Mouse (Mus musculus) liver, postnatal 0 days (tissue): Measurements from ENCODE around the gene Ctnnal1. TPM values are rescaled to one million over a fixed set of nuclear protein-coding genes. Genes with fewer than 3 reads are reported as not detected.

Experiments
- ATAC-seq: fragments of 200-750 bp; cut with Nextera tagmentation; 2 replicates; pipeline ENCODE4 v1.8.0; 2017; ENCODE audit warnings: mild to moderate bottlenecking, moderate library complexity
- DNase-seq: peaks from one replicate; pipeline ENCODE4 v3.0.0-alpha.2; 2016
- H3K27ac ChIP-seq: fragments of 300-500 bp; sonication (generic); 2 replicates; pipeline ENCODE4 v1.5.1; 2014; ENCODE audit warnings: antibody characterized with exemption, moderate library complexity, mild to moderate bottlenecking, low read depth
- H3K27me3 ChIP-seq: fragments of 300-500 bp; sonication (generic); 2 replicates; pipeline ENCODE4 v1.6.1; 2014; ENCODE audit warnings: low read length, control low read depth, mixed read lengths; ENCODE audit not compliant: insufficient read depth
- H3K36me3 ChIP-seq: fragments of 300-500 bp; sonication (generic); replicated peaks from 2 replicates; pipeline ENCODE4 v1.6.1; 2014; ENCODE audit warnings: mild to moderate bottlenecking, control low read depth, low read length, moderate library complexity, mixed read lengths; ENCODE audit not compliant: insufficient read depth
- H3K4me1 ChIP-seq: fragments of 300-500 bp; sonication (generic); 2 replicates; pipeline ENCODE4 v1.6.1; 2014; ENCODE audit warnings: antibody characterized with exemption, mild to moderate bottlenecking, control low read depth; ENCODE audit not compliant: insufficient read depth
- H3K4me2 ChIP-seq: fragments of 300-500 bp; sonication (generic); 2 replicates; pipeline ENCODE4 v1.6.1; 2014; ENCODE audit warnings: low read depth, mild to moderate bottlenecking, low read length, moderate library complexity, mixed read lengths
- H3K4me3 ChIP-seq: fragments of 300-500 bp; sonication (generic); 2 replicates; pipeline ENCODE4 v1.5.1; 2014; ENCODE audit warnings: low read depth, low read length
- H3K9ac ChIP-seq: fragments of 300-500 bp; sonication (generic); replicated peaks from 2 replicates; pipeline ENCODE4 v1.6.1; 2014; ENCODE audit warnings: mild to moderate bottlenecking, moderate library complexity
- H3K9me3 ChIP-seq: fragments of 300-500 bp; sonication (generic); 2 replicates; pipeline ENCODE4 v1.6.1; 2016; ENCODE audit warnings: mild to moderate bottlenecking, control low read depth, low read length, mixed read lengths
- CTCF ChIP-seq: sonication (generic); IDR thresholded peaks from 2 replicates; pipeline ENCODE4 v1.5.1; 2016; ENCODE audit warnings: antibody characterized with exemption, low read depth
- EP300 ChIP-seq: IDR thresholded peaks from 2 replicates; pipeline ENCODE4 v1.6.1; 2016; ENCODE audit warnings: antibody characterized with exemption, low read depth, mild to moderate bottlenecking
- WGBS: fragments of 180-500 bp; shearing (Covaris S2); extraction: QIAGEN DNeasy Blood & Tissue Kit; methylation state at CpG from one replicate; pipeline ENCODE4 v1.1.7; 2014; ENCODE audit not compliant: insufficient replicate concordance; 5-methylcytosine and 5-hydroxymethylcytosine counted together
- polyA plus RNA-seq: library from polyadenylated mRNA; unstranded; fragments of >200 nt; fragmentation: Nextera tagmentation; extraction: Ambion mirVana; gene quantifications from 2 replicates; pipeline ENCODE4 v1.2.1, GENCODE M21; 2015

Gene Ctnnal1
- polyA plus RNA-seq, result 4.3 and 5.1 TPM in 2 replicates

GRCm38 (mm10) chr4:56865003-56865511, at the start of gene Ctnnal1:
Gene Ctnnal1 (minus strand): TSS chr4:56865188.
- peak within 1 kb of the TSS; percentile 75 for H3K27ac ChIP-seq
- H3K9me3 ChIP-seq, result no peaks in the 10 kb centered on the region
- no peak for TF ChIP-seq EP300
- TF ChIP-seq CTCF, result no peak
- no peaks in the 10 kb centered on the region for H3K36me3 ChIP-seq
- H3K4me1 ChIP-seq, result peaks cover 14% of the 10 kb centered on the region
- H3K4me3 ChIP-seq, result peak within 1 kb of the TSS; percentile 64
- peak within 1 kb of the TSS; percentile 69 for H3K9ac ChIP-seq
- H3K27me3 ChIP-seq, result no peaks in the 10 kb centered on the region
- peak within 1 kb of the TSS; percentile 96 for H3K4me2 ChIP-seq
- peak; percentile 93 for DNase-seq
- peak; percentile 94 for ATAC-seq
- 1% methylated on average over 43 of the region's 45 CpGs for WGBS

DNA sequence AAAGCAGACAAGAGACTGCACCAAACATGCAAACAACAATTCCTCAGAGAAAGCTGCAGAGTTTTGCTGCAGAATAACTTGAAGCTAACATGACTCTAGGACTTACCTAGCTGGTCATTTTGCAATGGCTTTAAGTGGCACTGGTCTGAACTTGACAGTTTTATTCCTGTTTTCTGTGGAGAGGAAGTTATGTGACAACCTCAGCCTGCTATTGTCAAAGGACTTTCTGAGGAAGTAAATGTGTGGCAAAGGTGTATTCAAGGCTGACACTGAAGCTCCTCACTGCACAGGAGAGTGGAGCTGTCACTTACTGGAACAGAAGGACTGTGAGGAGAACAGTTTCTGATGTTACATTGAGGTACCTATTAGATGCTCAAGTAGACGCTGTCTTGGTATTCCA, 49.8 kb upstream of the Ctnnal1 start:
- no peak overlapping the region for H3K9ac ChIP-seq
- no peak for DNase-seq
- H3K27ac ChIP-seq, result peak overlapping the region; percentile 79
- no peak overlapping the region for H3K4me3 ChIP-seq
- H3K36me3 ChIP-seq, result peaks cover 27% of the 10 kb centered on the region
- no peak overlapping the region for H3K4me2 ChIP-seq
- TF ChIP-seq CTCF, result no peak
- TF ChIP-seq EP300, result no peak
- 0 out of 2 replicates have a peak, but pooled peaks have one; percentile 27 for ATAC-seq
- 77% methylated on average over 1 of the region's 1 CpGs for WGBS
- 0 out of 2 replicates have a peak, but pooled peaks cover 2% of the 10 kb centered on the region for H3K4me1 ChIP-seq
- H3K27me3 ChIP-seq, result no peaks in the 10 kb centered on the region
- H3K9me3 ChIP-seq, result no peaks in the 10 kb centered on the region

- Histone ChIP-seq H3K36me3 (peaks cover 29% of the 10 kb centered on the region), H3K27me3 (no peaks in the 10 kb centered on the region), H3K4me1 (0 out of 2 replicates have a peak, but pooled peaks cover 2% of the 10 kb centered on the region), H3K9me3 (no peaks in the 10 kb centered on the region), H3K4me2 (no peak overlapping the region), H3K4me3 (no peak overlapping the region), H3K27ac (peak overlapping the region; percentile 58), H3K9ac (no peak overlapping the region)
- DNase-seq, result no peak
- TF ChIP-seq EP300, result no peak
- no peak for TF ChIP-seq CTCF
- ATAC-seq, result no peak
- 88% methylated on average over 6 of the region's 6 CpGs for WGBS
Observed at GRCm38 (mm10) chr4:56914338-56914737, 49.4 kb upstream of the Ctnnal1 start.

- Histone ChIP-seq H3K4me2 (no peak overlapping the region), H3K9ac (no peak overlapping the region), H3K27me3 (no peaks in the 10 kb centered on the region), H3K9me3 (no peaks in the 10 kb centered on the region), H3K27ac (no peak overlapping the region), H3K36me3 (peaks cover 35% of the 10 kb centered on the region), H3K4me1 (0 out of 2 replicates have a peak, but pooled peaks cover 2% of the 10 kb centered on the region), H3K4me3 (no peak overlapping the region)
- TF ChIP-seq EP300, result no peak
- TF ChIP-seq CTCF, result no peak
- WGBS, result 85% methylated on average over 7 of the region's 7 CpGs
- DNase-seq (no peak), ATAC-seq (no peak)
Observed at GRCm38 (mm10) chr4:56912382-56913001, 47.5 kb upstream of the Ctnnal1 start.

DNA sequence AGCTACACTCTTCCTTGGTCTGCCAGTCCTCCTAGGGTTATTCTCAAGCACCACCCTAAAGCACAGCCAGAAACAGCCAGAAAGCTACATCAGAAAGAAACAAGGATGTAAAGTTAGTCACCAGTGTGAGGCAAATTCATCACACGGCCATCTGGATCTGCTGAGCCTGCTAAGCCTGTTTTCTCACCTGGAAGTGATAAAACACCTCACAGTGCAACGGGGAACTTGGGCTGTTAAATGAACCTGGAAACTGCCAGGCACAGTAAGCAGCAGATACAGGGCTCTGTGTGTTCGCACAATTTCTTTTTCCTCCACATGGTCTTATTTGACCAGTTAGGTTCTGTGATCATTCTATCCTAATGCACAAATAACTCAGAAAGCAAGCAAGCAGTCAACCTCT, 44.6 kb upstream of the Ctnnal1 start:
- Histone ChIP-seq H3K27me3 (no peaks in the 10 kb centered on the region), H3K27ac (no peak overlapping the region), H3K9me3 (no peaks in the 10 kb centered on the region), H3K9ac (no peak overlapping the region), H3K36me3 (peaks cover 43% of the 10 kb centered on the region), H3K4me3 (no peak overlapping the region), H3K4me1 (0 out of 2 replicates have a peak, but pooled peaks cover 2% of the 10 kb centered on the region), H3K4me2 (no peak overlapping the region)
- ATAC-seq (no peak), DNase-seq (no peak)
- TF ChIP-seq EP300, result no peak
- 84% methylated on average over 3 of the region's 3 CpGs for WGBS

GRCm38 (mm10) chr4:56907671-56908070, 42.7 kb upstream of the Ctnnal1 start:
- H3K9ac ChIP-seq, result no peak overlapping the region
- H3K27ac ChIP-seq, result no peak overlapping the region
- WGBS, result 88% methylated on average over 5 of the region's 5 CpGs
- no peak for TF ChIP-seq CTCF
- no peak for TF ChIP-seq EP300
- no peak for ATAC-seq
- DNase-seq, result no peak
- no peak overlapping the region for H3K4me2 ChIP-seq
- H3K4me3 ChIP-seq, result no peak overlapping the region
- no peaks in the 10 kb centered on the region for H3K27me3 ChIP-seq
- H3K36me3 ChIP-seq, result peaks cover 46% of the 10 kb centered on the region
- no peaks in the 10 kb centered on the region for H3K9me3 ChIP-seq
- no peaks in the 10 kb centered on the region for H3K4me1 ChIP-seq

DNA sequence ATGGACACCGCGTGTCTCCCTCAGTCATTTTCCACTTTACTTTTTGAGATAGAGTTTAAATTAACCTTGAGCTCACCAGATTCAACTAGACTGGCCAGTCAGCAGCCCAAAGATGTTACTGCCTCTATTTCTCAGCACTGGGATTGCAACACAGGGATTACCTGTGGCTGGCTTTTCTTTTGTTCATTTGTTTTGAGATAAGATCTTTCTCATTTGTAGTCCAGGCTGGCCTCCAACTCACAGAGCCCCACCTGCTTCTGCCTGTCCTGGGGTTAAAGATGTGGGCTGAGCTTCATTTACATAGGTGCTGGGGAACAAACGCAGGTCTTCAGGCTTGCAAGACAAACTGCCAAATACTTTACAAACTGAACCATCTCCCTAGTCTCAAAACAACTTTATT, 41.9 kb upstream of the Ctnnal1 start:
- Histone ChIP-seq H3K36me3 (peaks cover 50% of the 10 kb centered on the region), H3K4me2 (no peak overlapping the region), H3K27me3 (no peaks in the 10 kb centered on the region), H3K27ac (no peak overlapping the region), H3K4me3 (no peak overlapping the region), H3K9me3 (no peaks in the 10 kb centered on the region), H3K4me1 (no peaks in the 10 kb centered on the region), H3K9ac (no peak overlapping the region)
- ATAC-seq, result no peak
- WGBS, result 92% methylated on average over 3 of the region's 3 CpGs
- no peak for DNase-seq
- no peak for TF ChIP-seq CTCF
- TF ChIP-seq EP300, result no peak
